Mouse (Mus musculus) heart, adult 2 months (tissue): ENCODE measurements around the gene Mtch2. TPM values are rescaled to one million over a fixed set of nuclear protein-coding genes. Genes with fewer than 3 reads are reported as not detected.
A peak's percentile ranks its signal among the peaks of the same experiment; 100 is the strongest.
"Not testable (repeated sequence)": the region's sequence is repeated elsewhere in the genome, so short reads cannot be mapped to it uniquely, and the experiment has no call there.

Experiments
- DNase-seq, 2 experiments: peaks; one replicate each; pipeline ENCODE4 v3.0.0; 2021
- H3K27ac ChIP-seq: fragments of 200-600 bp; 2 replicates; pipeline ENCODE4 v1.8.1; 2022
- H3K27me3 ChIP-seq: fragments of 200-500 bp; 2 replicates; pipeline ENCODE4 v1.6.1; 2012; ENCODE audit warnings: mild to moderate bottlenecking, low read length, inconsistent platforms, mixed read lengths; ENCODE audit not compliant: control insufficient read depth, insufficient read depth
- H3K36me3 ChIP-seq: fragments of 200-500 bp; 2 replicates; pipeline ENCODE4 v1.6.1; 2012; ENCODE audit warnings: low read length, inconsistent platforms; ENCODE audit not compliant: control insufficient read depth, insufficient read depth
- H3K4me1 ChIP-seq: fragments of 200-500 bp; 2 replicates; pipeline ENCODE4 v1.6.1; 2011; ENCODE audit warnings: low read length; ENCODE audit not compliant: control insufficient read depth, insufficient read depth
- H3K4me3 ChIP-seq: fragments of 200-600 bp; 2 replicates; pipeline ENCODE4 v1.8.1; 2022
- H3K79me2 ChIP-seq: fragments of 200-500 bp; replicated peaks from 2 replicates; pipeline ENCODE4 v1.6.1; 2012; ENCODE audit warnings: mild to moderate bottlenecking, inconsistent platforms, low read length, moderate library complexity, mixed read lengths; ENCODE audit not compliant: control insufficient read depth, insufficient read depth
- H3K9ac ChIP-seq: fragments of 200-500 bp; 2 replicates; pipeline ENCODE4 v1.6.1; 2012; ENCODE audit warnings: low read depth, mild to moderate bottlenecking, control low read depth, inconsistent platforms, low read length, mixed read lengths
- CTCF ChIP-seq: fragments of 200-600 bp; IDR thresholded peaks from 2 replicates; pipeline ENCODE4 v1.8.1; 2022; ENCODE audit warnings: antibody characterized with exemption, mild to moderate bottlenecking, moderate library complexity
- EP300 ChIP-seq: fragments of 200-500 bp; IDR thresholded peaks from 2 replicates; pipeline ENCODE4 v1.6.1; 2011; ENCODE audit warnings: low read depth, low read length, control low read depth; ENCODE audit not compliant: insufficient read depth
- POLR2A ChIP-seq: fragments of 200-500 bp; IDR thresholded peaks from 2 replicates; pipeline ENCODE4 v1.6.1; 2011; ENCODE audit warnings: mild to moderate bottlenecking, low read depth, low read length, control low read depth; ENCODE audit not compliant: insufficient read depth
- WGBS: fragments of 180-500 bp; shearing (Covaris S2); methylation state at CpG from one replicate; pipeline ENCODE4 v1.1.7; 2018; 5-methylcytosine and 5-hydroxymethylcytosine counted together
- intact Hi-C: fragments of 180-260 bp; cut with DNase I; formaldehyde crosslinking; loops from one replicate; pipeline ENCODE4 v1.15.1; 2025
- polyA plus RNA-seq: library from polyadenylated mRNA; depleted of rRNA; stranded (reverse); fragments of >200 nt; gene quantifications from 2 replicates; pipeline ENCODE4 v1.2.3, GENCODE M21; 2012
- total RNA-seq, 2 experiments: library from RNA; stranded (reverse); gene quantifications; 2 replicates each; pipeline ENCODE4 v1.2.3; 2021

Gene Mtch2
- total and polyA plus RNA-seq, 3 experiments: 137 to 197 (median 171) TPM

- Histone ChIP-seq H3K79me2 (no peaks in the 10 kb centered on the region), H3K27me3 (peaks cover 7% of the 10 kb centered on the region; the same call in 1 of the 2 replicates), H3K9ac (no peak overlapping the region), H3K27ac (no peak overlapping the region), H3K4me1 (no peaks in the 10 kb centered on the region), H3K4me3 (no peak overlapping the region), H3K36me3 (no peaks in the 10 kb centered on the region)
- no peak for TF ChIP-seq EP300
- no peak for TF ChIP-seq CTCF
- TF ChIP-seq POLR2A: no peak
- intact Hi-C loops: no loop called here
- 37% methylated on average over 5 of the region's 5 CpGs for WGBS
- no peak for DNase-seq
Measured at GRCm38 (mm10) chr2:90887627-90888026, 40.7 kb downstream of the Mtch2 start.

GRCm38 (mm10) chr2:90889550-90890548 is 42.9 kb downstream of the Mtch2 start:
- WGBS: 4% methylated on average over 133 of the region's 133 CpGs
- Histone ChIP-seq H3K36me3 (no peaks in the 10 kb centered on the region), H3K4me3 (peak overlapping the region; percentile 46), H3K9ac (peak overlapping the region; percentile 46), H3K79me2 (no peaks in the 10 kb centered on the region), H3K27me3 (peaks cover 7% of the 10 kb centered on the region; the same call in 1 of the 2 replicates), H3K27ac (no peak overlapping the region), H3K4me1 (no peaks in the 10 kb centered on the region)
- intact Hi-C loops: no loop called here
- peak; percentile 51 to 63 for DNase-seq
- TF ChIP-seq POLR2A (no peak), CTCF (peak; percentile 28; the same call in 1 of the 2 replicates)

- Histone ChIP-seq H3K79me2 (no peaks in the 10 kb centered on the region), H3K36me3 (peaks cover 6% of the 10 kb centered on the region), H3K4me3 (no peak overlapping the region), H3K4me1 (no peaks in the 10 kb centered on the region), H3K9ac (no peak overlapping the region), H3K27me3 (0 out of 2 replicates have a peak, but pooled peaks cover 2% of the 10 kb centered on the region), H3K27ac (no peak overlapping the region)
- 62% methylated on average over 6 of the region's 6 CpGs for WGBS
- no peak for TF ChIP-seq EP300
- TF ChIP-seq CTCF: no peak
- TF ChIP-seq POLR2A: no peak
- no peak for DNase-seq
- intact Hi-C loops: no loop called here
Measured at GRCm38 (mm10) chr2:90893673-90894298, 46.8 kb downstream of the Mtch2 start.

GRCm38 (mm10) chr2:90894299-90894677 is 47.3 kb downstream of the Mtch2 start:
- DNase-seq, intact Hi-C loops, H3K79me2 ChIP-seq, H3K27ac ChIP-seq, H3K4me1 ChIP-seq, H3K27me3 ChIP-seq, H3K4me3 ChIP-seq, H3K9ac ChIP-seq, H3K36me3 ChIP-seq: not testable (repeated sequence)
- WGBS: 71% methylated on average over 3 of the region's 3 CpGs

GRCm38 (mm10) chr2:90903398-90903797 is 56.4 kb downstream of the Mtch2 start:
- DNase-seq: no peak
- no peaks in the 10 kb centered on the region for H3K79me2 ChIP-seq
- intact Hi-C loops: loop anchor here (5.0 kb wide), 3 partner anchors 36 to 299 kb away; partner anchors contain the start of genes Acp2, Mtch2 and Nr1h3
- H3K27me3 ChIP-seq: no peaks in the 10 kb centered on the region
- H3K27ac ChIP-seq: peak overlapping the region; percentile 96
- no peak overlapping the region; the same call in 1 of the 2 replicates for H3K9ac ChIP-seq
- 0 out of 2 replicates have a peak, but pooled peaks cover 2% of the 10 kb centered on the region for H3K36me3 ChIP-seq
- TF ChIP-seq EP300 (no peak), CTCF (no peak), POLR2A (no peak)
- H3K4me1 ChIP-seq: peaks cover 9% of the 10 kb centered on the region
- H3K4me3 ChIP-seq: peak overlapping the region; percentile 75
- WGBS: 59% methylated on average over 2 of the region's 2 CpGs
